Mouse (Mus musculus) lung, postnatal 0 days (tissue): ENCODE data around the gene Fcamr. TPM values are rescaled to one million over a fixed set of nuclear protein-coding genes. Genes with fewer than 3 reads are reported as not detected.

Source experiments
- ATAC-seq: fragments of 200-750 bp; cut with Nextera tagmentation; 2 replicates; pipeline ENCODE4 v1.8.0; 2017; ENCODE audit warnings: moderate library complexity
- DNase-seq: peaks from one replicate; pipeline ENCODE4 v3.0.0-alpha.2; 2016; ENCODE audit warnings: low spot score
- H3K27ac ChIP-seq: fragments of 300-500 bp; sonication (generic); 2 replicates; pipeline ENCODE4 v1.5.1; 2014; ENCODE audit warnings: antibody characterized with exemption, mild to moderate bottlenecking, low read length, mixed read lengths
- H3K27me3 ChIP-seq: fragments of 300-500 bp; sonication (generic); replicated peaks from 2 replicates; pipeline ENCODE4 v1.6.1; 2014; ENCODE audit warnings: low read length, mixed read lengths; ENCODE audit not compliant: insufficient read depth
- H3K36me3 ChIP-seq: fragments of 300-500 bp; sonication (generic); 2 replicates; pipeline ENCODE4 v1.6.1; 2014; ENCODE audit warnings: low read length, mixed read lengths; ENCODE audit not compliant: insufficient read depth
- H3K4me1 ChIP-seq: fragments of 300-500 bp; sonication (generic); 2 replicates; pipeline ENCODE4 v1.6.1; 2014; ENCODE audit warnings: antibody characterized with exemption, low read depth, low read length, mixed read lengths; ENCODE audit not compliant: insufficient read depth
- H3K4me2 ChIP-seq: fragments of 300-500 bp; sonication (generic); replicated peaks from 2 replicates; pipeline ENCODE4 v1.6.1; 2014; ENCODE audit warnings: low read depth, mild to moderate bottlenecking, low read length, moderate library complexity, mixed read lengths
- H3K4me3 ChIP-seq: fragments of 300-500 bp; sonication (generic); 2 replicates; pipeline ENCODE4 v1.5.1; 2014; ENCODE audit warnings: low read depth, low read length
- H3K9ac ChIP-seq: fragments of 300-500 bp; sonication (generic); replicated peaks from 2 replicates; pipeline ENCODE4 v1.6.1; 2014; ENCODE audit warnings: low read depth, mild to moderate bottlenecking
- H3K9me3 ChIP-seq: fragments of 300-500 bp; sonication (generic); 2 replicates; pipeline ENCODE4 v1.6.1; 2016; ENCODE audit warnings: low read length, mixed read lengths
- CTCF ChIP-seq: IDR thresholded peaks from 2 replicates; pipeline ENCODE4 v1.5.1; 2016; ENCODE audit warnings: antibody characterized with exemption, mild to moderate bottlenecking
- EP300 ChIP-seq: IDR thresholded peaks from 2 replicates; pipeline ENCODE4 v1.6.1; 2016; ENCODE audit warnings: antibody characterized with exemption, mild to moderate bottlenecking, control low read depth
- WGBS: fragments of 180-500 bp; shearing (Covaris S2); extraction: QIAGEN DNeasy Blood & Tissue Kit; methylation state at CpG from one replicate; pipeline ENCODE4 v1.1.7; 2014; 5-methylcytosine and 5-hydroxymethylcytosine counted together
- polyA plus RNA-seq: library from polyadenylated mRNA; unstranded; fragments of >200 nt; fragmentation: Nextera tagmentation; extraction: Ambion mirVana; gene quantifications from 2 replicates; pipeline ENCODE4 v1.2.1, GENCODE M21; 2015

Gene Fcamr
- polyA plus RNA-seq: 0.06 and 0.27 TPM in 2 replicates

GRCm38 (mm10) chr1:130800602-130801001 lies at the start of gene Fcamr:
Gene Fcamr, plus strand, starts transcription at chr1:130800902.
- Histone ChIP-seq H3K4me2 (no peak within 1 kb of the TSS), H3K9me3 (no peaks in the 10 kb centered on the region), H3K9ac (no peak within 1 kb of the TSS), H3K27me3 (no peaks in the 10 kb centered on the region), H3K4me3 (no peak within 1 kb of the TSS), H3K36me3 (no peaks in the 10 kb centered on the region), H3K4me1 (no peaks in the 10 kb centered on the region), H3K27ac (no peak within 1 kb of the TSS)
- WGBS: 85% methylated on average over 8 of the region's 8 CpGs
- ATAC-seq: no peak
- DNase-seq: no peak
- TF ChIP-seq EP300 (no peak), CTCF (no peak)

GRCm38 (mm10) chr1:130759689-130760088 lies 41.0 kb upstream of the Fcamr start:
- 56% methylated on average over 9 of the region's 9 CpGs for WGBS
- Histone ChIP-seq H3K9me3 (no peaks in the 10 kb centered on the region), H3K4me3 (no peak overlapping the region), H3K27ac (peak overlapping the region; percentile 83; the same call in 1 of the 2 replicates), H3K36me3 (no peaks in the 10 kb centered on the region), H3K4me2 (no peak overlapping the region), H3K9ac (no peak overlapping the region), H3K4me1 (peaks cover 3% of the 10 kb centered on the region; the same call in 1 of the 2 replicates), H3K27me3 (no peaks in the 10 kb centered on the region)
- no peak for ATAC-seq
- TF ChIP-seq CTCF: no peak
- no peak for TF ChIP-seq EP300
- DNase-seq: peak; percentile 29

GRCm38 (mm10) chr1:130761597-130761996 lies 39.1 kb upstream of the Fcamr start:
- H3K4me1 ChIP-seq: peaks cover 4% of the 10 kb centered on the region
- no peak overlapping the region for H3K4me3 ChIP-seq
- H3K27ac ChIP-seq: peak overlapping the region; percentile 92
- DNase-seq (peak; percentile 84), ATAC-seq (no peak)
- WGBS: 32% methylated on average over 1 of the region's 1 CpGs
- no peak overlapping the region for H3K9ac ChIP-seq
- TF ChIP-seq EP300: peak; percentile 96
- TF ChIP-seq CTCF: no peak
- H3K4me2 ChIP-seq: no peak overlapping the region
- H3K27me3 ChIP-seq: no peaks in the 10 kb centered on the region
- no peaks in the 10 kb centered on the region for H3K9me3 ChIP-seq
- no peaks in the 10 kb centered on the region for H3K36me3 ChIP-seq

- ATAC-seq: no peak
- H3K4me3 ChIP-seq: no peak overlapping the region
- H3K36me3 ChIP-seq: no peaks in the 10 kb centered on the region
- TF ChIP-seq EP300: peak; percentile 68
- no peak for TF ChIP-seq CTCF
- peak overlapping the region; percentile 92 for H3K27ac ChIP-seq
- H3K27me3 ChIP-seq: no peaks in the 10 kb centered on the region
- H3K9ac ChIP-seq: no peak overlapping the region
- H3K4me2 ChIP-seq: no peak overlapping the region
- no peaks in the 10 kb centered on the region for H3K9me3 ChIP-seq
- DNase-seq: peak; percentile 60
- H3K4me1 ChIP-seq: peaks cover 4% of the 10 kb centered on the region
- 33% methylated on average over 3 of the region's 3 CpGs for WGBS
These were observed 38.5 kb upstream of the Fcamr start for GRCm38 (mm10) chr1:130762045-130762760.

- no peaks in the 10 kb centered on the region for H3K36me3 ChIP-seq
- no peaks in the 10 kb centered on the region for H3K27me3 ChIP-seq
- no peaks in the 10 kb centered on the region for H3K9me3 ChIP-seq
- no peak for TF ChIP-seq CTCF
- TF ChIP-seq EP300: peak; percentile 100
- DNase-seq (peak; percentile 97), ATAC-seq (peak; percentile 96)
- peaks cover 4% of the 10 kb centered on the region for H3K4me1 ChIP-seq
- peak overlapping the region; percentile 92 for H3K27ac ChIP-seq
- no peak overlapping the region for H3K4me3 ChIP-seq
- no peak overlapping the region for H3K9ac ChIP-seq
- WGBS: 58% methylated on average over 12 of the region's 12 CpGs
- no peak overlapping the region for H3K4me2 ChIP-seq
These were observed 36.7 kb upstream of the Fcamr start for GRCm38 (mm10) chr1:130764027-130764461.

- 63% methylated on average over 5 of the region's 5 CpGs for WGBS
- peaks cover 4% of the 10 kb centered on the region for H3K4me1 ChIP-seq
- H3K4me2 ChIP-seq: no peak overlapping the region
These were observed 33.6 kb upstream of the Fcamr start for GRCm38 (mm10) chr1:130767066-130767465.

More at GRCm38 (mm10) chr1:130767066-130767465, 33.6 kb upstream of the Fcamr start:
- H3K27me3 ChIP-seq: no peaks in the 10 kb centered on the region
- H3K27ac ChIP-seq: peak overlapping the region; percentile 33; the same call in 1 of the 2 replicates
- no peak overlapping the region for H3K9ac ChIP-seq
- no peak for TF ChIP-seq CTCF
- DNase-seq: no peak
- no peaks in the 10 kb centered on the region for H3K9me3 ChIP-seq
- no peaks in the 10 kb centered on the region for H3K36me3 ChIP-seq
- ATAC-seq: no peak
- no peak overlapping the region for H3K4me3 ChIP-seq
